Comparison of ENCODE assay signal across 8 mouse cellular contexts in genomic region chr2:66124591-66125271, GRCm38 (mm10). TPM values are rescaled to one million over a fixed set of nuclear protein-coding genes. Genes with fewer than 3 reads are reported as not detected.
A peak's percentile ranks its signal among the peaks of the same experiment; 100 is the strongest.
DNase-seq lines count a peak whose midpoint lies in the region; ATAC-seq and TF ChIP-seq lines count a peak whose summit lies in the region.

Gene Galnt3, minus strand, starts transcription at chr2:66124994.

- H3K27ac ChIP-seq in forebrain, embryonic 12.5 days: no peak within 1 kb of the TSS; the same call in 1 of the 2 replicates
- H3K27ac ChIP-seq in limb, embryonic 10.5 days: peak within 1 kb of the TSS; percentile 76

- peaks cover 5% of the 10 kb centered on the region; the same call in 1 of the 2 replicates for H3K4me1 ChIP-seq in E14TG2a.4 (replicated peaks; ENCODE audit: low read depth, low read length)
- peaks cover 13% of the 10 kb centered on the region for H3K4me1 ChIP-seq in forebrain, embryonic 12.5 days
- peaks cover 16% of the 10 kb centered on the region for H3K4me1 ChIP-seq in limb, embryonic 10.5 days

- DNase-seq in adrenal gland, adult 2 months: peak; percentile 34
- DNase-seq in limb, embryonic 10.5 days (ENCODE audit: low spot score): peak; percentile 70
- DNase-seq in right cerebral cortex, adult 2 months (ENCODE audit: low spot score in 2 of 2): peak; percentile 26 to 42
- DNase-seq in yolk sac, embryonic 10.5 days (ENCODE audit: low spot score): peak; percentile 71

- peak within 1 kb of the TSS; percentile 100 for H3K4me2 ChIP-seq in forebrain, embryonic 12.5 days

- under 1% methylated on average over 48 of the region's 74 CpGs for WGBS in forebrain, embryonic 12.5 days
- under 1% methylated on average over 74 of the region's 74 CpGs for WGBS in limb, embryonic 10.5 days

- peak within 1 kb of the TSS; percentile 58 for H3K9ac ChIP-seq in forebrain, embryonic 12.5 days

- H3K36me3 ChIP-seq in E14TG2a.4 (ENCODE audit: insufficient read depth, low read length): no peaks in the 10 kb centered on the region
- H3K36me3 ChIP-seq in forebrain, embryonic 12.5 days (replicated peaks): no peaks in the 10 kb centered on the region
- H3K36me3 ChIP-seq in limb, embryonic 10.5 days: no peaks in the 10 kb centered on the region

- H3K4me3 ChIP-seq in E14TG2a.4 (replicated peaks; ENCODE audit: low read length): peak within 1 kb of the TSS; percentile 88
- peak within 1 kb of the TSS; percentile 70 for H3K4me3 ChIP-seq in forebrain, embryonic 12.5 days (replicated peaks)
- peak within 1 kb of the TSS; percentile 71 for H3K4me3 ChIP-seq in limb, embryonic 10.5 days

- TF ChIP-seq CTCF in E14TG2a.4 (conservative IDR thresholded peaks at IDR 0.05; ENCODE audit: low read length): no peak

- ATAC-seq in forebrain, embryonic 12.5 days (ENCODE audit: low FRiP score): peak; percentile 63
- ATAC-seq in inflammation-experienced regulatory T-cells, adult 6 months: peak; percentile 47
- 0 out of 2 replicates have a peak, but pooled peaks have one; percentile 52 for ATAC-seq in megakaryocyte-erythroid progenitor cell, adult 5-6 weeks (replicated peaks; ENCODE audit: low FRiP score, low TSS enrichment, poor library complexity, severe bottlenecking)

- H3K27me3 ChIP-seq in E14TG2a.4 (ENCODE audit: insufficient read depth, low read length): peaks cover 33% of the 10 kb centered on the region
- H3K27me3 ChIP-seq in forebrain, embryonic 12.5 days: peaks cover 35% of the 10 kb centered on the region
- peaks cover 54% of the 10 kb centered on the region for H3K27me3 ChIP-seq in limb, embryonic 10.5 days (ENCODE audit: low read depth, poor library complexity, severe bottlenecking)

- peaks cover 2% of the 10 kb centered on the region; the same call in 1 of the 2 replicates for H3K9me3 ChIP-seq in E14TG2a.4 (ENCODE audit: low read length)
- H3K9me3 ChIP-seq in forebrain, embryonic 12.5 days: no peaks in the 10 kb centered on the region
- no peaks in the 10 kb centered on the region for H3K9me3 ChIP-seq in limb, embryonic 10.5 days (replicated peaks)

RNA-seq across cellular contexts. Expression of gene Galnt3, which starts in this region (rescaled TPM):
- total RNA-seq in adrenal gland, adult 2 months (2021): 1 to 10 TPM; 1.2 to 1.7 TPM
- 0.13 and 0.42 TPM in 2 replicates for polyA plus RNA-seq in adrenal gland, adult 2 months (2012; rRNA removed)
- 0.73 and 1.3 TPM in 2 replicates for polyA plus RNA-seq in forebrain, embryonic 12.5 days (2016; fragmentation: Nextera tagmentation; extraction: Ambion mirVana)
- polyA plus RNA-seq in inflammation-experienced regulatory T-cells, adult 6 months (2017; shearing (Covaris generic)): 1 to 10 TPM in 2 of 3 experiments, not detected in 1; 1.1 to 2.0 TPM
- 0.50 and 1.6 TPM in 2 replicates for polyA plus RNA-seq in limb, embryonic 10.5 days (2016; fragmentation: Nextera tagmentation; extraction: Ambion mirVana)
- total RNA-seq in megakaryocyte-erythroid progenitor cell, adult 5-6 weeks (2014; fragmentation: Nextera tagmentation): not detected in 2 replicates
- not detected in 2 replicates for total RNA-seq in megakaryocyte-erythroid progenitor cell, adult 5-6 weeks (2017)

Comparison
In these comparisons a context has a peak if more than half of its experiments do, and no peak if none do; other contexts are left out.
1. Peak in ATAC-seq in megakaryocyte-erythroid progenitor cell, adult 5-6 weeks; RNA of the gene not detected or under 1 TPM.